Mouse (Mus musculus) ZHBTc4 (cell line): ENCODE results near the gene Fbxw21.
"Not testable (repeated sequence)": the region's sequence is repeated elsewhere in the genome, so short reads cannot be mapped to it uniquely, and the experiment has no call there.

Experiments
- DNase-seq: peaks from one replicate; pipeline ENCODE4 v3.0.0-alpha.2; 2011; ENCODE audit warnings: low read depth, low spot score

The Fbxw21 gene

DNA sequence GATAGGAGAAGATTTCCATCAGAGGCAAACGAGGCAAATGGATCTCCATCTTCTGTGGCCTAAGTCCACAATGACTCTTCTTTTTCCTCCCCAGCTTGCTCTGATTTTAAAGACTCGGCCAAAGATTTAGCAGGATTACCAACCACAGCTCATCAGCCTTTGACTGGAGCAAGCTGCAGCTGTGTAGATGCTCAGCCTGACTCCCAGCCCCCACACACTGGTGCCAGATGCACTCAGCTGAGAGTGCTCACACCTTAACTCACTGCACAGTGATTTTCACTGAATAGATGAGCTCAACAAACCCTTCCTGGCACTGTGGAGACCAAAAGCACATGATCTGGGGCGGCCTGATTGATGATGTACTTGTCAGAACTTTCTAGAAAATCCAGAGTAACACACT, at the start of gene Fbxw21:
Gene Fbxw21, minus strand, starts transcription at position 101 of the 400 bp plus-strand sequence.
- DNase-seq = no peak

DNA sequence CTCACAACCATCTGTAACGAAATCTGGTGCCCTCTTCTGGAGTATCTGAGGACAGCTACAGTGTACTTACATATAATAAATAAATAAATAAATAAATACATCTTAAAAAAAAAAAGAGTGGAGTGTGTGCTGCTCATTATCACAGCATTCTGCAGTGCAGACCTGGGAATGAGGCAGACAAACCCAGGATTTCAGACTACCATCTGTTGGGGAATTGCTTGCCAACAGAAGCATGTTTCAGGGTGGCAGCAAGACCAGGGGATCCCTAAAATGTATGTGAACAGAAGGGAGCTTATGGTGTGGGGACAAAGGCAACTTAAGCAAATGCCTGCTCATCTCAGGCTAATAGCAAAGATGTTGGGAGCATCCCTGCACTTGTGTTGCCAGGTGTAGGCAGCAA, 39.5 kb upstream of the Fbxw21 start:
- not testable (repeated sequence) for DNase-seq

DNA sequence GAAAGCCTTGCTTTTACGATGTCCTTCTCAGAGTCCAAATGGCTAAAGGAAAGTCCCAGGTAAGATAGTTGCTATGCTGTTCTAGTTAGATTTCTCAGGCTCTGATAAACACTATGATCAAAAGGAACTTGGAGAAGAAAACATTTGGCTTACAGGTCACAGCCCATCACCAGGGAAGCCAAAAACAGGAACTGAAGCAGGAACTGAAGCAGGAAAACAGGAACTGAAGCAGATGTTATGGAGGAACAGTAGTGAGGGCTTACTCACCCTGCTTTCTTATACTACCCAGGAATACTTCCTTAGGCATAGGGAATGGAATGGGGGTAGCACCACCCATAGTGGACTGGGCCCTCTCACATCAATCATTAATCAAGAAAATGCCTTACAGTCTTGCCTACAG, 38.5 kb upstream of the Fbxw21 start:
- DNase-seq = no peak

DNA sequence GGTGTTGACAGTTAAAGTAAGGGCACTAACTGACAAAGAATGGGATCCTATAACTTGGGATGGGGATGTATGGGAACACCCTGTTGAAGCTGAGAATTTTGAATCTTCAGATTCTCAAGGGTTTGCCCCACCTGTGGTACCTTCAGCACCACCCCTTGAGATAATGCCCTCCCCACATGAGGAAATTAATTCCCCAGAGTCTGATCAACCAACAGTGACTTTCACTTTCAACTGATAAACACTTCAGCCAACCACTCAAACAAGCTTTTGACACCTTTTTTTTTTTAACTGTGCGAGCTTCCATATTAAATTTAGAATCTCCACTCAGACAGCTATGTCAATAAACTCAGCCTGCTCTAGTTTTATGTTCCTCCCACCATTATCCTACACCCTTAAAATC, 37.5 kb upstream of the Fbxw21 start:
- DNase-seq = no peak

DNA sequence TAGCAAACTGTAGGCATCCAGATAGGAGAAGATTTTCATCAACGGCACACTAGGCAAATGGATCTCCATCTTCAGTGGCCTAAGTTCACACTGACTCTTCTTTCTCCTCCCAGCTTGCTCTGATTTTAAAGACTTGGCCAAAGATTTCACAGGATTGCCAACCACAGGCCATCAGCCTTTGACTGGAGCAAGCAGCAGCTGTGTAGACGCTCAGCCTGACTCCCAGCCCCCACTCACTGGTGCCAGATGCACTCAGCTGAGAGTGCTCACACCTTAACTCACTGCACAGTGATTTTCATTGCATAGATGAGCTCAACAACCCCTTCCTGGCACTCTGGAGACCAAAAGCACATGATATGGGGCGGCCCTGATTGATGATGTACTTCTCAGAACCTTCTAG, 34.0 kb upstream of the Fbxw21 start, which contains the start of gene Fbxw13:
Gene Fbxw13, minus strand, starts transcription at position 101 of the 400 bp plus-strand sequence.
- DNase-seq = not testable (repeated sequence)

DNA sequence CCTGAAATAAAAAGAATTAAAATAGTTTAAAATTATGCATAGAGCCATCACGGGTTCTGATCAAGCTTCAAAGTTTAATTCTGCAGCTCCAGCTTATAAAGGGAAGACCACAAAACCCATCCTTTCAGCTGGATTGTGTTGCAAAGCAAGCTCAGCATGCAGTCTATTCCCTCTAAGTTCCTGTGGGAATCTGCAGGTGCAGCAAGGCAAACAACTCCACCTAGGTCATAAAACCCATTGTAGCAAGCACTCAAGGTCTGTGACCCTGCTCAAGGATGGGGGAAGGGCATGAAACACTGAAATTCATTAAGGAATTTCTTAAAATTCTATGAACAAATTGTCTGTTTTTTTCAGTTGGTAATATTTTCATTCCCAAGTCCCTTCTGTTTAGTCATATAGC, 15.4 kb upstream of the Fbxw21 start:
- peak; percentile 88 for DNase-seq

DNA sequence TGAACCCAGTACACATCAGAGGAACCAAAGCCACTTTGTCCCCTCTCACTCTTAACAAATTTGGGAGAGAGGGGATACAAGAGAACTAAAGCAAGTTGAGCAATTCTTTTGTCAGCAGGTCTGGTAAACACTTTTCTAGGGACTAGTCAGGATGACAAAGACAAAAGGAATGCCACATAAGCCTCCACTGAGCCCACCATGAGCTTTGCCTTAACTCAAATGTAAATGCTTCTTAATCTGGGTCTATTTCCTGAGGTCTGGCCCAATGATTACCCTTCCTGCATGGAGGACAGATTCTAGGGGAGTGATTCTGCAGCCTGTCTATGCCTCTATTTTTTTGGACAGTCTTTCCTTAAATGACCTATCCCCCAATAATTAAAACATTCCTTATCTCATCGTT, 14.5 kb upstream of the Fbxw21 start:
- DNase-seq = peak; percentile 50

DNA sequence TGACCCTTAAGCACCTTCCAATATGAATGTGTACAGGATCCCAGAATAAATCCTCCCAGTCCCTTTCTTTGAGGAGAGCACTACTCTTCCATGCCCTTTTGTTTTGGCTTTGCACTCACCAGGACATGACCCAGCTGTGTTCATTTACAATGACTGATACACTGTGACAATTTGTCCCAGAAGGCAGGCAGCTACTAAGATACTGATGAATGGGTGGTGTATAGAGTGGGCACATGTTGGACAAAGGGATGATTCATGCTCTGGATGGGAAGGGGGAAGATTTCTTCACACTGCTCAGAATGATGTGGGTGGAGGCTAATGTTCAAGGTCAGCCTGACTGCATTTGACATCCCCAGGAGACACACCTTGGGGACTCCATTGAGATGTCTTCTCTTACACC, 5.5 kb upstream of the Fbxw21 start:
- peak; percentile 16 for DNase-seq

DNA sequence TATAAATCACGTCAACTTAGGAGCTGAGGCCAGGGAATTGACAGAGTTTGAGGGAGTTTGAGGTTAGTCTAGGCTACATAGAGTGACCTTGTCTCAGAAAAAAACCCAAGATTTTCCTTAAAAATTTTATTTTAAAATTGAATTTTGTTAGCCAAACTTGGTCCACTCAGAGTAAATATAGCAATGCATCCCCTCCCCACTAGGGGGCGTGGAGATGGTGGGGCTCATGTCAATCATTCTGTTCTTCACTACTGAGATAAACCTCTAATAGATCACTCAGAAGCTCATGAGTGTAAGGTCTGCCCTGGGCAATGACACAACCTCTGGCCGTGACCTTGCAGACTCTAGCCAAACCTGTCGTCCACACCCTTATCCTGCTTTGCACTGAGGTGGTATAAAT, 21.4 kb downstream of the Fbxw21 start:
- DNase-seq = peak; percentile 13

DNA sequence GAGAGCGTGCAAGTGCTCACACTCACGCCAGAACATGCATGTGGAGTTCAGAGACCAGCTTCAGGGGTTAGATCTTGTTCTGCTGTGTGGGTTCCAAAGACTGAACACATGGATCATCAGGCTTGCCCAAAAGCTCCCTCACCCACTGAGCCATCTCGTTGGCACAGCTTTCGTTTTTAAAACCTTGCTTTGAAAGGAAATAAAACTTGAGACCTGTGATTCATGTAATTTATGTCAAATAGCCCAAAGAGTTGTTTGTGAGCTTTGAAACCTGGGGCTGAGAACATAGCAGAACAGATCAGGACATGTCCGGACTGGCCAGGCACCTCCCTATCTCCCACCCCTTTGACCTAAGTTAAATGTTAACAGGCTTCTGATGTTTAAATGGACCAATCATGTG, 31.8 kb downstream of the Fbxw21 start:
- no peak for DNase-seq

DNA sequence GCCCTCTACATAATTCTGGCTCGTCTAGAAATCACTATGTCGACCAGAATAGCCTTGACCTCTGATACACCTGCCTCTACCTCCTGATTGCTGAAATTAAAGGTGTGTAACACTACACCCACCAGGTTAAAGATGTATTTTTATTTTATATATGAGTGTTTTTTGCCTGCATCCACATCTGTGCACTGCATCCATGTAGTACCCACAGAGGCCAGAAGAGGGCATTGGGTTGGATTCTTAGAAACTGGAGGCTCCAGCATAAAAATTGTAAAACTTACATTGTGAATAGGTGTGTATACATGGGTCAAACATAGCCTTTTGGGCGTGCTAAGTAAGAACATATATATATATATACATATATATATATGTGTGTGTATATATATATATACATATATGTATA, 33.6 kb downstream of the Fbxw21 start:
- DNase-seq = peak; percentile 53

DNA sequence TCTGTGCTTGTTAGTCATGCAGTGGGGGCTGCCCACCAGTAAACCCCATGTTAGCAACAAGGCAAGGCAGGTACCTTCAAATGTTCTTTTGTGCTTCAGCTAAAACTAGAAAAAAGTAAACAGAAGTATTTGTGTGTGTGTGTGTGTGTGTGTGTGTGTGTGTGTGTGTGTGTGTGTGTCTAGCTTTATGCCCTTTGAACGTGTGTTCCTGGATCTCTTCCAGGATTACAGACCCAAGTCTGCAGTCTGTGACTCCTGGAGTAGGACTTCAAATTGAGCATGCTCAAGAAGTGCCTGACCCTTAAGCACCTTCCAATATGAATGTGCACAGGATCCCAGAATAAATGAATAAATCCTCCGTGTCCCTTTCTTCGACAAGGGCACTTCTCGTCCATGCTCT, 34.8 kb downstream of the Fbxw21 start:
- no peak for DNase-seq

DNA sequence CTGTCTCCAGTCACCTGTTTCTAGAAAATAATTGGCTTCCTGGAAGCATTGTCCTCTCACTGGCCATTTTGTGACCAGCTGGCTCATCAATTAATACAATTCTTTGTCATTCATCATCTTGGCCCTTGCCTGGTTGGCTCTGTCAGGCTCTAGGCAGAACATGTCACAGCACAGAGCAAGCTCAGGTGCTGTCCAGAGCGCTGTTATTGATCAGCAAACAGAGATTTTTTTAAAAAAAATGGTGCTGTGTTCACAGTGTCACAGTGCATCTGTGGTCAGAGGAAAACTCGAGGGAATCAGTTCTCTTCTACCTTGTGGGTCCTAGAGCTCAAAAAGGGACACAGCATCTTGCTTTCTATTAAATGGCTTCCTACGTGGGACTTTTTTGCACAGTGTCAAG, 36.4 kb downstream of the Fbxw21 start:
- DNase-seq = no peak

DNA sequence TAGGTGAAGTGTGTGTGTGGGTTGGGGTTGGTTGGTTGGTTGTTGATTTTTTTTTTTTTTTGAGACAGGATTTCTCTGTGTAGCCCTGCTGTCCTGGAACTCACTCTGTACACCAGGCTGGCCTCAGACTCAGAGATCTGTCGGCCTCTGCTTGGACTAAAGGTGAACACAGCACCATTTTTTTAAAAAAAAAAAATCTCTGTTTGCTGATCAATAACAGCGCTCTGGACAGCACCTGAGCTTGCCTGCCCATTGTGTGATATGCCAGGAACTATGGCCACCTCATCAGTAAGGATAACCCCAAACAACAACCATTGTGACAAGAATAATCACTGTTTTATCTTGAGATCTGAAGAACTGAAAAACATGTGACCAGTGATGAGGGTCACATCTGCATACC, 36.8 kb downstream of the Fbxw21 start:
- no peak for DNase-seq

DNA sequence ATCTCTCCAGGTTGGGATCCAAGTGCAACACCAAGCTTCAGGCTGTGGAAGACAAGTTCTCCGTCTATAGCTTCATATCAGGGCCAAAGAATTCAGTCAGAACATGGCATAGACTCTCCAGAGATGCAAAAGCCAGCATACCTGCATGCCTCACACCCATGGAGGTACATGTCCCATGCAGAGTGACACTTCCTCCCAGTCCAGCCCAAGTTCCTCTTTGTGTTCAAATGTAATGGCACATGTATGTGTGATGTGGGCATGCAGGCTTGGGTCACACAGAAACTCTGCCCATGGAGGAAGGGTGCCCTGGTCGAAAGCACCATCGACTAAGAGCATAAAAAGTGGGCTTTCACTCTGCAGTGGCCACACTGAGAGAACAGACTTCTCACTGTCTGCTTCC, 37.7 kb downstream of the Fbxw21 start:
- no peak for DNase-seq

DNA sequence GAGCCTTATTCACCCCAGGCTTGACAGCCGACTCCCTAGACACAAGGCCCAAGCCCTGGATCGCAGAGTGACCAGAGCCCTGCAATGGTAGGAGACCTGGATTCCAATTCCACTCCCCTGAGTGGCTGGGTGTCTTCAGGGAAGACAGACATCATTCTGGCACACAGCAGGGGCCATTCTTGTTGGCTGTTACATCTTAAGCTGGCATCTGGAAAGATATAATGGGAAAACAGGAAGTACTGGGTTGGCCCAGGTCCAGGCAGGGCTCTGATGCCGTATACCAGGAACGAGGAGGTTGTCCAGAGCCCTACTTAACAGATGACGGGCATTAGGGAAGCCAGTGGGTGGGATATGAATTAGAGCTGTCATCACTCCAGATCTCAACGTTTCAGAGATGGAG, 38.6 kb downstream of the Fbxw21 start:
- no peak for DNase-seq

DNA sequence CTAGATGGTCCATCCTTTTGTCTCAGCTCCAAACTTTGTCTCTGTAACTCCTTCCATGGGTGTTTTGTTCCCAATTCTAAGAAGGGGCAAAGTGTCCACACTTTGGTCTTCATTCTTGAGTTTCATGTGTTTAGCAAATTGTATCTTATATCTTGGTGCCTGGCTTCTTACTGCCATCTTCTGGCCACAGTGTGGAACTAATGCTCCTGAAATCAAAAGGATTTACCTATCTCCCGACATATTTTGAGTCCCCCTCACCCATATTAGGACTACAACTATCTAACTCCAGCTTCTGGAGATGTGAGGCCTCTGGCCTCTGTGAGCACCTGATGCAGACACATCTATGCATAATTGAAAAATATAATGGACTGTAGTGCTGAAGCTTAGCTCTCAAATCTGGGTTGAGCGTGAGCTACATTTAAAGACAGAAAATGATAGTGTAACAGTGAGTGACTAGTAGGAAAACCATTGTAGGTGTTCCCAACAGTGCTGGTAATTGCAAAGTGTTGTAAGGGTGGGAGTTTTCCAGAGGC, 39.2 kb downstream of the Fbxw21 start:
- peak; percentile 67 for DNase-seq

DNA sequence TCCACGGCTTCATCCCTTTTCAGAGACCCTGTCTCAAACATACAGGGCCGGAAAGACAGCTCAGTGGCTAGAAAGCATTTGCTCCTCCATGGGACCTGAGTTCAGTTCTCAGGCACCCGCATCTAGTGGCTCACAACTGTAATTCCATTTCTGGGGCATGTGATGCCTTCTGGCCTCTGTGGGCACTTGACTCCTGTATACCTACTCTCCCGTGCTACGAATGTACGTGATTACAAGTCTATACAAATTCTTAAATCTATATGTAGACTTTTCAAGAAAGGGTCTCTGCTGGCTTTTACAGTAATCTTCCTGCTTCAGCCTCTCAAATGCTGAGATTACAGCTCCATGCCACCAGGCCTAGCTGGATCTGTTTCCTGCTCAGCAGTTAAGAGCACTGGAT, 40.9 kb downstream of the Fbxw21 start:
- DNase-seq = no peak

DNA sequence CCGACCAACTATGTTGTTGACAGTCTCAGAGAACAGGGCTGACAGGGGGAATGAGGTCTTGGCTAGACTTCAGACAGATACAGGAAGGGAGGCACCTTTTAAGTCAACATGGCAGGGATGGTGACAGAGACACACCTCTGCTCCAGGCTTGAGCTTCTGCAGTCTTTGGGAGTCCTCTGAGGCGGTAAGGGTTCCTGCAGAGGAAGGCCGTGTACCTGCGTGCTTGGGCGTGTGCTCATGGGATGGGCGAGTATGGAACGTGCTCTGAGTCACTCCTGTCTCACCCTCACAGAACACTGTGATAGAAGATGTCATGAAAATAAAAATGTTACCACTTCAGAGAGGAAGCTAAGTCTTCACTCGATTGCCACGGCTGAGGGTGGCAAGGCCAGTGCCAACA, 42.3 kb downstream of the Fbxw21 start:
- DNase-seq = no peak

DNA sequence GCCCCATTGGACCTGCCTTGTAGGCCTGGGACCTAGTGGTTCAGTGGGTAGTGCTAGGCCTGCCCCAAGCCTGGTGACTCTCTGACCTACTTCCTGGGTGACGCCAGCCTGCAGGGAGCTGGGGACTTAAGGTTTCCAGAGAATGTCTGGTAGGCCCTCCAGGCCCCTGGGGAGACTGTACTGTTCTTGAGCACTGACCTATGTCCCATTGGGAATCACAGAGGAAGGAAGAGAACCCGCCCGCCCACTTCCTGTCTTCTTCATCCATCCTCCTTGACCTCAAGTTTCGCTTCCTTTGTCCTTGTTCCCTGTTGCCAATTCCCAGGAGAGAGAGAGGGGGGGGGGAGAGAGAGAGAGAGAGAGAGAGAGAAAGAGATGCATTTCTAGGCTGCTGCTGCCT, 43.7 kb downstream of the Fbxw21 start:
- DNase-seq = no peak

DNA sequence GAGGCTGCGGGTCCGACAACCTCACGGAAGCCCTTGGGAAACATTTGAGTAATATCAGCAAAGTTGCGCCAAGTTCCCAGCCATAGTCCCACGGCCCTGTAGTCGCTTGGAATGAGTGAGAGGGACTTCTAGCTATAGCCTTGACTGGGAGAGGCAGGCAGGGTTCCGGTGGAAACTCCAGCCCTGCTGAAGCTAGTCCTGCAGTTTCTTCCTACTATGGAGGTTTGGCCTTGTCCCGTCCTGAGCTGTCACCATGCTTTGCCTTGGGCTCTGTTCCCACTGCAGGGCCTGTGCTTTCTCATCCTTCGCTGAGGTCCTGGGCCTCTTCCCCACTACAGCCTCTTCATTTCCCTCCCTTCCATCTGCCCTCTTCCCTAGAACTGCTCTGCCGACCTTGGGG, 45.6 kb downstream of the Fbxw21 start:
- no peak for DNase-seq

DNA sequence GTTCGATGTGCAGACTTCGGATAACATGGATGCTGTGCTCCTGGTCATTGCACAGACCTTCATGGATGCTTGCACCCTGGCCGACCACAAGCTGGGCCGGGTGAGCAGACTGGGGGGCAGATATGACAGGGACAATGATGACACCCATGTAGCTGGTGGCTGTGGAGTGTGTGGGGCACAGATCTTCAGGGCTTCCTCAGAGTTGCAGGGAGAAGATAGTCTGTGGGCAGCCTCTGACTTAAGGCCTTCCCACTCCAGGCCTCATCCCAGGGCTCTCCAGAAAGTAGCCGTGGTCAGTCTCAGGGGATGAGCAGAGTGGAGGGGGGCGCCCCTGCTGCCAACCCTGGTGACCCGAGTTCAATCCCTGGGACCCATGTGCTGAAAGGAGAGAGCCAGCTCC, 47.0 kb downstream of the Fbxw21 start:
- no peak for DNase-seq

DNA sequence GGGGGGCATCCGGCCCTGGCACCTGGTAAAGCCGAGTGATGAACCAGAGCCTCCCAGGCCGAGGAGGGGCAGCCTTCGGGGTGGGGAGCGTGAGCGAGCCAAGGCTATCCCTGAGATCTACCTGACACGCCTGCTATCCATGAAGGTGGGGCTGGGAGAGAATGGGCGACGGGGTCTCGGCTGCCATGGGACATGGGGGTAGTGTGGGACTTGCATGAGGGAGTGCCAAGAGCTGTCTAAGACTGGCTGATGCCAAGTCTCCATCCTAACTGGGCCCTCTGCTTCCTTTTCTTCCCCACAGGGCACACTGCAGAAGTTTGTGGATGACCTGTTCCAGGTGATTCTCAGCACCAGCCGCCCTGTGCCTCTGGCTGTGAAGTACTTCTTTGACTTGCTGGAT, 47.6 kb downstream of the Fbxw21 start:
- DNase-seq = no peak

DNA sequence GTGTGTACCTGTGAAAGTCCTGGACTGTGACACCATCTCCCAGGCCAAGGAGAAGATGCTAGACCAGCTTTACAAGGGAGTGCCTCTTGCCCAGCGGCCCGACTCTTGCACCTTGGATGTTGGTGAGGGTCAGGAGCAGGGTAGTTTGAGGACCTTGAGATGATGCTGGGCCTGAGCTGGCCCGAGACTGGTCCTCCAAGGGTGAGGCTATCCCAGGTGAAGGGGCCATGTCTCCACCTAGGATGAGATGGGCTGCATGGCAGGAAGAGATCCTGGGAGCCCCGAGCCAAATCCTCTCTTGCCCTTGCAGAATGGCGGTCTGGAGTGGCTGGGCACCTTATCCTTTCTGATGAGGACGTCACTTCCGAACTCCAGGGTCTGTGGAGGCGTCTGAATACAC, 48.5 kb downstream of the Fbxw21 start:
- DNase-seq = no peak
